Mouse (Mus musculus) heart, embryonic 14.5 days (tissue): ENCODE data around the gene Nadk. TPM values are rescaled to one million over a fixed set of nuclear protein-coding genes. Genes with fewer than 3 reads are reported as not detected.

Experiments
- ATAC-seq: fragments of 200-750 bp; cut with Nextera tagmentation; 2 replicates; pipeline ENCODE4 v1.8.0; 2017; ENCODE audit warnings: low read depth, moderate TSS enrichment; ENCODE audit not compliant: insufficient number of reproducible peaks, insufficient read depth, low FRiP score
- H3K27ac ChIP-seq, 2 experiments: fragments of 200-500 bp in 1 of 2; fragments of 300-500 bp in 1 of 2; sonication (generic) in 1 of 2; replicated peaks in 1 of 2; 2 replicates each; pipeline ENCODE4 v1.5.1; 2012 to 2014; ENCODE audit warnings: low read depth in 2 of 2, low read length in 2 of 2, control low read depth in 1 of 2, mild to moderate bottlenecking in 1 of 2, mixed read lengths in 1 of 2; ENCODE audit not compliant: control insufficient read depth in 1 of 2, insufficient read depth in 1 of 2
- H3K27me3 ChIP-seq: fragments of 300-500 bp; sonication (generic); 2 replicates; pipeline ENCODE4 v1.6.1; 2014; ENCODE audit warnings: mild to moderate bottlenecking, low read length, control low read depth; ENCODE audit not compliant: control insufficient read depth, insufficient read depth
- H3K36me3 ChIP-seq: fragments of 300-500 bp; sonication (generic); 2 replicates; pipeline ENCODE4 v1.6.1; 2014; ENCODE audit warnings: mild to moderate bottlenecking, control low read depth, low read length, mixed read lengths; ENCODE audit not compliant: control insufficient read depth, insufficient read depth
- H3K4me1 ChIP-seq, 2 experiments: fragments of 200-500 bp in 1 of 2; fragments of 300-500 bp in 1 of 2; sonication (generic) in 1 of 2; 2 replicates each; pipeline ENCODE4 v1.6.1; 2012 to 2014; ENCODE audit warnings: low read length in 2 of 2, control low read depth in 1 of 2, mixed read lengths in 1 of 2; ENCODE audit not compliant: control insufficient read depth in 2 of 2, insufficient read depth in 2 of 2
- H3K4me2 ChIP-seq: fragments of 300-500 bp; sonication (generic); 2 replicates; pipeline ENCODE4 v1.6.1; 2014; ENCODE audit warnings: mild to moderate bottlenecking, low read length
- H3K4me3 ChIP-seq, 2 experiments: fragments of 200-500 bp in 1 of 2; fragments of 300-500 bp in 1 of 2; sonication (generic) in 1 of 2; 2 replicates each; pipeline ENCODE4 v1.5.1; 2012 to 2014; ENCODE audit warnings: low read length in 2 of 2, mild to moderate bottlenecking in 2 of 2, control low read depth in 1 of 2, low read depth in 1 of 2, moderate library complexity in 1 of 2; ENCODE audit not compliant: control insufficient read depth in 1 of 2, insufficient read depth in 1 of 2
- H3K9ac ChIP-seq: fragments of 300-500 bp; sonication (generic); 2 replicates; pipeline ENCODE4 v1.6.1; 2014; ENCODE audit warnings: mild to moderate bottlenecking, low read length
- H3K9me3 ChIP-seq: fragments of 300-500 bp; sonication (generic); 2 replicates; pipeline ENCODE4 v1.6.1; 2016; ENCODE audit warnings: low read length, control low read depth; ENCODE audit not compliant: control insufficient read depth
- WGBS: fragments of 180-500 bp; shearing (Covaris S2); extraction: QIAGEN DNeasy Blood & Tissue Kit; methylation state at CpG from one replicate; pipeline ENCODE4 v1.1.7; 2014; 5-methylcytosine and 5-hydroxymethylcytosine counted together
- polyA plus RNA-seq: library from polyadenylated mRNA; unstranded; fragments of >200 nt; fragmentation: Nextera tagmentation; extraction: Ambion mirVana; gene quantifications from 2 replicates; pipeline ENCODE4 v1.2.1, GENCODE M21; 2014

The Nadk gene
- polyA plus RNA-seq, 1 experiment from 2014 or later, result 51.4 TPM

- ATAC-seq, result no peak
- Histone ChIP-seq H3K27me3 (no peaks in the 10 kb centered on the region), H3K9ac (no peak overlapping the region), H3K4me3 (no peak overlapping the region), H3K4me2 (no peak overlapping the region), H3K4me1 (peaks cover 2 to 3% of the 10 kb centered on the region in 2 experiments; a peak in 1 of 4 replicates), H3K27ac (no peak overlapping the region), H3K36me3 (no peaks in the 10 kb centered on the region), H3K9me3 (no peaks in the 10 kb centered on the region)
- WGBS, result 69% methylated on average over 5 of the region's 5 CpGs
Measured at GRCm38 (mm10) chr4:155596606-155597005, 34.4 kb downstream of the Nadk start.

- ATAC-seq, result no peak
- no peak overlapping the region for H3K27ac ChIP-seq
- H3K36me3 ChIP-seq, result peaks cover 8% of the 10 kb centered on the region
- H3K9me3 ChIP-seq, result no peaks in the 10 kb centered on the region
- H3K27me3 ChIP-seq, result no peaks in the 10 kb centered on the region
- H3K9ac ChIP-seq, result no peak overlapping the region
- 21% methylated on average over 20 of the region's 20 CpGs for WGBS
- peaks cover 2 to 13% of the 10 kb centered on the region in 2 experiments; a peak in 3 of 4 replicates for H3K4me1 ChIP-seq
- no peak overlapping the region for H3K4me3 ChIP-seq
- H3K4me2 ChIP-seq, result no peak overlapping the region
Measured at GRCm38 (mm10) chr4:155598536-155598935, 36.4 kb downstream of the Nadk start.

- Histone ChIP-seq H3K27me3 (no peaks in the 10 kb centered on the region), H3K36me3 (peaks cover 16% of the 10 kb centered on the region), H3K27ac (peak overlapping the region; percentile 96 to 98), H3K4me2 (peak overlapping the region; percentile 93), H3K9me3 (no peaks in the 10 kb centered on the region), H3K9ac (peak overlapping the region; percentile 94), H3K4me3 (peak overlapping the region; percentile 41 to 97; a peak in 3 of 4 replicates), H3K4me1 (peaks cover 2 to 13% of the 10 kb centered on the region in 2 experiments; a peak in 3 of 4 replicates)
- ATAC-seq, result no peak
- WGBS, result 88% methylated on average over 10 of the region's 11 CpGs
Measured at GRCm38 (mm10) chr4:155599901-155600825, 38.0 kb downstream of the Nadk start.

DNA sequence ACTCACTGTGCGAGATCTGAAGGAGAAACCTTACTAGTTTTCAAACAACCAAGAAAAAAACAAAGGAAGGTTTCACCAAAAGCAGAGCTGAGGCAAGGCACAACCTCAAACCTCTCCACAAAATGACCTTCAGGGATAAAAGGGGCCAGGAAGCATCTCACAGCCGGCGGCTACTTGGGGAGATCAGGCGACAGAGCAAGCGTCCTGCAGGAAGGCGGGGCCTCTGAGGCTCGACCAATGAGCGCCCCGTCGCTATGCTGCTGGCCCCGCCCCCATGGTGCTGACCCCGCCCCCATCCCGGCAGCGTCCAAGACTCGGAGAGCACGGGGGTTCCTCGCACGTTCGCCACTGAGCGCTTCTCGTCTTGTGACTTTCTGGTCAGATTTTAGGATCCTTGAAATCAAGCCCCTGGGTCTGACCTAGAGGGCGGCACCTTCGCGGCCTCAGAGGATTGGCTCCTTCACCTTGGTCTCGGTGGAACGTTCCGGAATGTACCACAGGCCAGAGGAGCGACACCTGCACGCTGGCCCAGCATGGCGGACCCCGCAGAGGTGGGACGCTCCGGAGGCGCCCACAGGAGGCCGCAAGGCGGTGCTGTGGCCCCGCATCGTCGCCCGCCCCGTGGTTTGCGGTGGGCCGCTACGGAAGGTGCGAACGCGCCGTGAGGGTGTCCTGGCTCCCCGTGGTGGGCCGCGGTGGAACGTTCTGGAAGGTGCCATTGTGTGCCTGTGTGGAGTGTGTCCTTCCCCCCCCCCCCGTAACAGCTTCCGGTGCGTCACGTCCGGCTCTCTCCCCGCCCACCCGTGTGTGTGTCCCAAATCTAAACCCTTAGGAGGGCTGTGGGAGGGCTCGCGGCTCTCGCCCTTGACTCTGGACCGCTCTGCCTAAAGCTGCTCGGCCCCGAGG is 39.2 kb downstream of the Nadk start, which contains the start of gene Slc35e2:
Gene Slc35e2, plus strand, starts transcription at position 326 of the 906 bp plus-strand sequence.
- Histone ChIP-seq H3K4me2 (peak within 1 kb of the TSS; percentile 93), H3K4me1 (peaks cover 0 to 11% of the 10 kb centered on the region in 2 experiments; a peak in 2 of 4 replicates), H3K9ac (peak within 1 kb of the TSS; percentile 94), H3K4me3 (peak within 1 kb of the TSS; percentile 97), H3K36me3 (peaks cover 27% of the 10 kb centered on the region), H3K27ac (peak within 1 kb of the TSS; percentile 98 to 99), H3K9me3 (no peaks in the 10 kb centered on the region), H3K27me3 (no peaks in the 10 kb centered on the region)
- WGBS, result under 1% methylated on average over 65 of the region's 65 CpGs
- ATAC-seq, result peak; percentile 94

DNA sequence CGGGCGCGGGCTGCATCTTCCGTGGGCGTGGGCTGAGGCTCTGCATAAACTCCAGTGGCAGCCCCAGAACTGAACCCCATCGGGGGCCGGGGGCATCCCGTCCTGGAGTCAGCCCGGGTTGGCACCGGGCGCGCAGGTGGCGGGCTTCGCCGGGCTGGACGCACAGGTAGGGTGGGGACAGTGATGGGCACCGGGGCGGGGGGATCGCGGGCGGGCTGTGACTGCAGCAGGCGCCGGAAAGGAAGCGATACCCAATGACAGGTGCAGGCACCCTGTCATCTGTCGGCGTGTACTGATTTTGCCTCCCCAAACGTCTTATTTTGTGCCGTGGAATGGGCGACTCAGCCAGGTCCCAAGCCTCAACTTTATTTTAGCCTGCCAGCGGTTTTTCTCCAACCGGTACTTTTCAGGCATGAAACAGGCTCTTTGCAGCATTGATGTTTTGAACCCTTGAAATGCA is 39.8 kb downstream of the Nadk start:
- Histone ChIP-seq H3K4me1 (peaks cover 0 to 11% of the 10 kb centered on the region in 2 experiments; a peak in 2 of 4 replicates), H3K36me3 (peaks cover 28% of the 10 kb centered on the region), H3K9ac (peak overlapping the region; percentile 94), H3K4me2 (peak overlapping the region; percentile 93), H3K9me3 (no peaks in the 10 kb centered on the region), H3K27me3 (no peaks in the 10 kb centered on the region), H3K27ac (peak overlapping the region; percentile 28 to 98; a peak in 2 of 4 replicates), H3K4me3 (peak overlapping the region; percentile 97)
- ATAC-seq, result no peak
- WGBS, result 1% methylated on average over 31 of the region's 31 CpGs

- no peaks in the 10 kb centered on the region for H3K27me3 ChIP-seq
- H3K4me2 ChIP-seq, result peak overlapping the region; percentile 93
- ATAC-seq, result no peak
- no peaks in the 10 kb centered on the region for H3K9me3 ChIP-seq
- peaks cover 0 to 11% of the 10 kb centered on the region in 2 experiments; a peak in 2 of 4 replicates for H3K4me1 ChIP-seq
- H3K36me3 ChIP-seq, result peaks cover 28% of the 10 kb centered on the region
- peak overlapping the region; percentile 94; the same call in 1 of the 2 replicates for H3K9ac ChIP-seq
- no peak overlapping the region for H3K27ac ChIP-seq
- WGBS, result 77% methylated on average over 1 of the region's 1 CpGs
- peak overlapping the region in 1 of 2 experiments; percentile 97; a peak in 2 of 4 replicates for H3K4me3 ChIP-seq
Measured at GRCm38 (mm10) chr4:155602753-155603152, 40.6 kb downstream of the Nadk start.

- peaks cover 0 to 11% of the 10 kb centered on the region in 2 experiments; a peak in 2 of 4 replicates for H3K4me1 ChIP-seq
- no peak overlapping the region for H3K27ac ChIP-seq
- ATAC-seq, result no peak
- H3K36me3 ChIP-seq, result peaks cover 28% of the 10 kb centered on the region
- H3K9ac ChIP-seq, result no peak overlapping the region
- H3K27me3 ChIP-seq, result no peaks in the 10 kb centered on the region
- no peak overlapping the region for H3K4me2 ChIP-seq
- 89% methylated on average over 6 of the region's 6 CpGs for WGBS
- no peak overlapping the region for H3K4me3 ChIP-seq
- H3K9me3 ChIP-seq, result no peaks in the 10 kb centered on the region
Measured at GRCm38 (mm10) chr4:155603801-155604200, 41.6 kb downstream of the Nadk start.
